Mouse (Mus musculus) lung, adult 2 months (tissue): ENCODE results near the gene Sbp.

Experiments used
- CTCF ChIP-seq: fragments of 200-500 bp; IDR thresholded peaks from 2 replicates; pipeline ENCODE4 v1.5.1; 2011; ENCODE audit warnings: mild to moderate bottlenecking, low read length, control low read depth; ENCODE audit not compliant: insufficient read depth
- POLR2A ChIP-seq: fragments of 200-500 bp; IDR thresholded peaks from 2 replicates; pipeline ENCODE4 v1.6.1; 2011; ENCODE audit warnings: low read depth, mild to moderate bottlenecking, control low read depth, low read length, borderline replicate concordance; ENCODE audit errors: extremely low read depth

DNA sequence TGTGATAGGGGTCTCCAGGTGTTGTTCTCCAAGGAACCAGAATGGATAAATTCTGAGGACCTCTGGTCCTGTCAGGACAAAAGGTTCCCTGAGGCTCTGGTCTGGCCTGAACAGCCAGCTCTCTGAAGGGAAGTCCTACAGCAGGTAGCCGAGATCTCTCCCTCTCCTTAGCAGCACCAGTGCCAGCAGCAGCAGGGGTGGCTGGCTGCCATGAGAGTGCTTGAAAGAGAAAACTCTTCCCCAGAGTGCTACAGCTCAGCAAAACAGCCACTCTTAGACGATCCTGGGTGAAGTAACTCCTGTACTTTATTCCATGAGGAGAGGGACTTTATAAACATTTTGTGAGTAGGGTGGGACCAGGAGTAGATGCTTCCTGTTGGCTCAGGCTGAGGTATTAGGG is 48.3 kb downstream of the Sbp start:
- TF ChIP-seq POLR2A, result no peak
- TF ChIP-seq CTCF, result no peak
